Mouse (Mus musculus) midbrain, embryonic 10.5 days (tissue): ENCODE measurements around the gene H2al1k. TPM values are rescaled to one million over a fixed set of nuclear protein-coding genes. Genes with fewer than 3 reads are reported as not detected.
"Not testable (repeated sequence)": the region's sequence is repeated elsewhere in the genome, so short reads cannot be mapped to it uniquely, and the experiment has no call there.

Experiments
- DNase-seq: peaks from one replicate; pipeline ENCODE4 v3.0.0-alpha.2; 2017; ENCODE audit warnings: low spot score
- H3K27ac ChIP-seq: fragments of 300-500 bp; sonication (generic); replicated peaks from 2 replicates; pipeline ENCODE4 v1.5.1; 2016; ENCODE audit warnings: mild to moderate bottlenecking
- H3K27me3 ChIP-seq: fragments of 300-500 bp; sonication (generic); 2 replicates; pipeline ENCODE4 v1.6.1; 2016; ENCODE audit warnings: low read depth, mild to moderate bottlenecking; ENCODE audit not compliant: poor library complexity, severe bottlenecking
- H3K36me3 ChIP-seq: fragments of 300-500 bp; sonication (generic); 2 replicates; pipeline ENCODE4 v1.6.1; 2016; ENCODE audit warnings: mild to moderate bottlenecking, moderate library complexity
- H3K4me1 ChIP-seq: fragments of 300-500 bp; sonication (generic); 2 replicates; pipeline ENCODE4 v1.6.1; 2016
- H3K4me3 ChIP-seq: fragments of 300-500 bp; sonication (generic); 2 replicates; pipeline ENCODE4 v1.5.1; 2016; ENCODE audit warnings: mild to moderate bottlenecking, moderate library complexity
- H3K9me3 ChIP-seq: fragments of 300-500 bp; sonication (generic); replicated peaks from 2 replicates; pipeline ENCODE4 v1.6.1; 2016; ENCODE audit warnings: mild to moderate bottlenecking
- WGBS: fragments of 180-500 bp; shearing (Covaris S2); methylation state at CpG from one replicate; pipeline ENCODE4 v1.1.7; 2016; 5-methylcytosine and 5-hydroxymethylcytosine counted together
- polyA plus RNA-seq: library from polyadenylated mRNA; unstranded; fragments of >200 nt; fragmentation: Nextera tagmentation; extraction: Ambion mirVana; gene quantifications from 2 replicates; pipeline ENCODE4 v1.2.1, GENCODE M21; 2016

Gene H2al1k
- not detected in 2 replicates for polyA plus RNA-seq

DNA sequence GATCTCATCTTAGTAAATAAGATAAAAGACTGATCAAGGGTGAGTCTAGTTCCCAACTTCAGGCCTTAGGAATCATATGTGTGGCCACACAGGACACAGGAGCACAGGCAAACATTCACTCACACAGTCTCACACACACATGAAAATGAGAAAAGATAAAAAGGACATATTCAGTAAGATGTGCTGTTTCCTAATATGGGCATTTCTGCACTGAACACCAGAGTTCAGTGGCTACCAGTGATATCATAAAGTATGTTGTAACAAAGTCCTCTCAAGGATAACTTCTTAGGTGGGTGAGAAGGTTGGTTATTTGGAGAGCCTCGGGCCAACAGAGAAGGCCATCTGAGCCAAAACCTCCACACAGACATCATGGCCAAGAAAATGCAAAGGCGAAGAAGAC is at the start of gene H2al1k:
Gene H2al1k (plus strand): TSS at position 301 of the 400 bp plus-strand sequence.
- not testable (repeated sequence) for H3K36me3 ChIP-seq, DNase-seq, H3K27me3 ChIP-seq, H3K27ac ChIP-seq, H3K4me1 ChIP-seq, H3K4me3 ChIP-seq, H3K9me3 ChIP-seq
- no CpG with 5 or more reads among the region's 2 CpGs for WGBS

DNA sequence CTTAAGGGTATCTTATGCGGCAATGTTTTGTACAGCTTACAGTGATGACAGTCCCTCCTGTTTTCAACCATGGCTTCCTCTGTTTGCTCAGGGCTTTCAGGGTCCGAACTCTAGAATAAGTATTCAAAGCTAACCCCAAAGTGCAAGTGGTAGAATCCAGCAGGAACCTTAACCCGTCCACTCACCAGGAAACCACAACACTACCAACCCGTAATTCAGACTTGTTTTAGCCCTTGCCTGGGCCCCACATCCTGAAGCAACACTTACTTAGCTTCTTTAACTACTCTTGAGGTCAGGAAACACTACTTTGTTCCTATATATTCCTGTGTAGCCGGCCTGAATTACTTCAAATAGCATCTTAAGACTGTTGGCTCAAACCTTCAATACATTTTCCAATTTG is 47.6 kb upstream of the H2al1k start:
- no peak for DNase-seq
- 87% methylated on average over 5 of the region's 5 CpGs for WGBS
- H3K9me3 ChIP-seq, result no peaks in the 10 kb centered on the region

DNA sequence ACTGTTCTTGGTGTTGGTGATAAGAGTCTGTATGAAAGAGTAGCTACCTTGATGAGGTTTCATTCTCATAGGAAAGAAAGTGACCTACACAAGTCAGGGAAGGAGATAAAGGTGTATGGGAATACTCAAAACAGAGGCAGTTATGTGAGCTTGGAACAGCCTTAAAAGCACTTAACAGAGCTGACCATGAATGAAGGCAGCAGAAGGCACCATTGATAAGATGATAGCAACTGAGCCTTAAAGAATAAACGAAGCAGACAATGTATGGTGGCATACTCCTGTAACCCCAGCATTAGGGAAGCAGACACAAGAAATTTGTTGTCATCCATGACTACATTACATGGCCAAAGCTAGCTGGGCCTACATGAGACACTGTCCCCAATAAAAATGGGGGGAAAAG is 47.0 kb upstream of the H2al1k start:
- Histone ChIP-seq H3K9me3 (no peaks in the 10 kb centered on the region), H3K36me3 (no peaks in the 10 kb centered on the region), H3K4me3 (no peak overlapping the region), H3K4me1 (no peaks in the 10 kb centered on the region), H3K27ac (no peak overlapping the region), H3K27me3 (no peaks in the 10 kb centered on the region)
- WGBS, result 72% methylated on average over 1 of the region's 1 CpGs
- DNase-seq, result no peak

More for the DNA sequence above, 47.6 kb upstream of the H2al1k start:
- H3K4me1 ChIP-seq, result no peaks in the 10 kb centered on the region
- no peak overlapping the region for H3K27ac ChIP-seq
- no peaks in the 10 kb centered on the region for H3K36me3 ChIP-seq
- H3K27me3 ChIP-seq, result no peaks in the 10 kb centered on the region
- no peak overlapping the region for H3K4me3 ChIP-seq

- H3K4me3 ChIP-seq, H3K4me1 ChIP-seq, H3K27me3 ChIP-seq, H3K9me3 ChIP-seq, H3K36me3 ChIP-seq, DNase-seq, H3K27ac ChIP-seq: not testable (repeated sequence)
Observed at GRCm38 (mm10) chrX:9316457-9316856, 34.0 kb upstream of the H2al1k start.

DNA sequence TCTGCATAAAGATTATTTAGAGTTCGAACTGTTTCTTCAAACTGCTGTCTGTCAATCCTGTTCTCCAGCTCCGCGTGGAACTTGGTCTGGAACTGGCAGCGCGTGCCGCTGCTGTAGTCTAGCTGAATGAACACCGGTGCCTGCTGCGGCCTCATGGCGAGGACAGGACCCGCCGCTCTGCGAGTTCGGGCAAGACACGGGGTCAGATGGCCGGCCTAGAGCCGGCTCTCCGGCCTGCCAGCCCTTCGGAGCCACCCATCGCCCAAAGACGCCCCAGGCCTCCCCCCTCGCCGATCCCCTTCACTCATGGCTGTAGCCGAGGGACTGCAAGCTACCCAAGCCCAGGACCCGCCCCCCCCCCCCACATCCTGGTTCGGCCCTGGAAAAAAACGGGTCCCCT is 22.5 kb upstream of the H2al1k start:
- not testable (repeated sequence) for H3K27me3 ChIP-seq, H3K4me3 ChIP-seq, H3K9me3 ChIP-seq, H3K27ac ChIP-seq, H3K4me1 ChIP-seq, H3K36me3 ChIP-seq, DNase-seq
- 91% methylated on average over 26 of the region's 26 CpGs for WGBS

GRCm38 (mm10) chrX:9332366-9332962 is 18.0 kb upstream of the H2al1k start:
- not testable (repeated sequence) for H3K4me1 ChIP-seq, DNase-seq, H3K4me3 ChIP-seq, H3K36me3 ChIP-seq, H3K27ac ChIP-seq, H3K27me3 ChIP-seq, H3K9me3 ChIP-seq
- WGBS, result 87% methylated on average over 12 of the region's 12 CpGs

- H3K4me3 ChIP-seq, H3K4me1 ChIP-seq, H3K27ac ChIP-seq, H3K36me3 ChIP-seq, H3K9me3 ChIP-seq, H3K27me3 ChIP-seq, DNase-seq: not testable (repeated sequence)
- 40% methylated on average over 2 of the region's 2 CpGs for WGBS
Observed at GRCm38 (mm10) chrX:9333035-9333434, 17.4 kb upstream of the H2al1k start.

- not testable (repeated sequence) for H3K27ac ChIP-seq, H3K4me1 ChIP-seq, H3K36me3 ChIP-seq, H3K9me3 ChIP-seq, DNase-seq, H3K4me3 ChIP-seq, H3K27me3 ChIP-seq
- 50% methylated on average over 1 of the region's 1 CpGs for WGBS
Observed at GRCm38 (mm10) chrX:9334996-9335395, 15.4 kb upstream of the H2al1k start.

- H3K27me3 ChIP-seq, DNase-seq, H3K4me1 ChIP-seq, H3K9me3 ChIP-seq, H3K4me3 ChIP-seq, H3K27ac ChIP-seq, H3K36me3 ChIP-seq: not testable (repeated sequence)
- WGBS, result 48% methylated on average over 2 of the region's 2 CpGs
Observed at GRCm38 (mm10) chrX:9374012-9374411, 23.6 kb downstream of the H2al1k start.

GRCm38 (mm10) chrX:9375927-9376326 is 25.5 kb downstream of the H2al1k start:
- H3K27me3 ChIP-seq, H3K4me3 ChIP-seq, H3K36me3 ChIP-seq, H3K27ac ChIP-seq, DNase-seq, H3K4me1 ChIP-seq, H3K9me3 ChIP-seq: not testable (repeated sequence)

Other genes with a start within 250 kb of the H2al1k start
- gene 4930402K13Rik, start 246.1 kb upstream of the H2al1k start, polyA plus RNA-seq, result not detected in 2 replicates
- gene Lancl3, start 150.7 kb upstream of the H2al1k start, polyA plus RNA-seq, result 0.35 and 0.50 TPM in 2 replicates
- 0.16 and 0.20 TPM in 2 replicates for gene Gm14862, start 93.7 kb upstream of the H2al1k start, polyA plus RNA-seq
- 2.0 and 2.3 TPM in 2 replicates for gene Xk, start 77.9 kb upstream of the H2al1k start, polyA plus RNA-seq
- gene H2al1m, start 66.9 kb upstream of the H2al1k start, polyA plus RNA-seq, result not detected in 2 replicates
- 0.52 and 0.58 TPM in 2 replicates for gene Cybb, start 137.1 kb downstream of the H2al1k start, polyA plus RNA-seq
- not detected in 2 replicates for gene H2al1o, start 221.8 kb downstream of the H2al1k start, polyA plus RNA-seq